Mouse (Mus musculus): ENCODE measurements around the gene Cox4i2. TPM values are rescaled to one million over a fixed set of nuclear protein-coding genes. Genes with fewer than 3 reads are reported as not detected.

Gene Cox4i2
- 19.0 and 19.5 TPM in 2 replicates for polyA plus RNA-seq (2015; fragmentation: Nextera tagmentation; extraction: Ambion mirVana)

DNA sequence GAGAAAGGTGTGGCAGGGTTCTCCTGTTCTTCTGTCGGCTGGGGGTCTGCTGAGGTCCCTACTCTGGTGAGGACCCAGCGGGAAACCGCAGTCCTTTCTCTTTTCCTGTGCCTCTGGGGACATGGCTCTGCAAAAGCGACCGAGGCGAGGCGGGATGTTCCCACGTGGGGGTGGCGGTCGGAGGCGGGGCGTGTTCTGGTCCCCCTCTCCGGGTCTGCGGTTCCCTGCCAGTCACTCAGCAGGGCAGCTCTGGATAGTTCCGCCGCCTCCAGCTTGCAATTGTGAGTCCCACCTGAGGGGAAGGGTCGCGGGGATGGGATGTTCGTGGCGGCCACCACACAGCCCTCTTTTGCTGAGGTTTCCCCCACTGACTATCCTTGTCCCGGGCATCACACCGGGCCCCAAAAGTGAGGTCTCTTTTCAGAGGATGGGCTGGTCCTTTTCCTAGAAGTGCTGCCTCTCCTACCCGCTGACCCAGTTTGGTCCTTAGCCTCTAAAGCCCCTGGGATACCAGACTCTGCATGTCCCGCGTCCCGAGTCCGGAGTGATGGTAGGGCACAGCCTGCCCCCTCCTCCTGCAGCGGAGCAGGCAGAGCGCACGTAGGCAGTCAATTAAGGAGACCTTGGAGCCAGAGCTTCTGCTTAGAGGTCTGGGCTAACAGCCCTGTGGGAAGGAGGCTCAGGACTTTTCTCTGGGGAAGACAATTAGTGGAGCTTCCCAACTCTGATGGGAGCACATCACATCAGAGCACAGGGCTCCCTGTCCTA, at the start of gene Cox4i2:
Cox4i2 (plus strand) TSS at position 230 of the 768 bp plus-strand sequence.
- Histone ChIP-seq H3K27ac (no peak within 1 kb of the TSS), H3K4me3 (replicated peaks) (peak within 1 kb of the TSS; percentile 23), H3K27me3 (replicated peaks) (no peaks in the 10 kb centered on the region), H3K9me3 (no peaks in the 10 kb centered on the region), H3K4me1 (peaks cover 14% of the 10 kb centered on the region; the same call in 1 of the 2 replicates), H3K4me2 (peak within 1 kb of the TSS; percentile 53), H3K36me3 (no peaks in the 10 kb centered on the region), H3K9ac (no peak within 1 kb of the TSS)
- 5% methylated on average over 30 of the region's 30 CpGs for WGBS
- peak; percentile 25; the same call in 1 of the 2 replicates for ATAC-seq (ENCODE audit: insufficient read depth, low FRiP score, low read depth)

DNA sequence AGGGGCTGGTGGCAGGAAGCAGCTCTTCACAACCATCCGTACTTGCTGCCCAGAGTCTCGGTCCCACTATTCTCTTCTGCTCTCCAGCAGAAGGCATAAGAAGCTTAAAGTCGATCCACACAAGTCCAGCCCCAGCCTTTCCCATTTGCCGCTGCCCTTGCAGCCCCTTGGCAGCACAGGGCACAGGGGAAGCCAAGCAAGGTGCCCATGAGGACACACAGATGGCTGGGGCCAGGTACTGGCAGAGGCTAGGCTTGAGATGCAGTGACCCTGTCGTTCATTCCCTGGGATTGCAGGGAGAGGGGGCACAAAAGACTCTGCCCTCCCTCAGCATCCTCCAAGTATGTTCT, 49.7 kb upstream of the Cox4i2 start:
- peaks cover 45% of the 10 kb centered on the region for H3K36me3 ChIP-seq

DNA sequence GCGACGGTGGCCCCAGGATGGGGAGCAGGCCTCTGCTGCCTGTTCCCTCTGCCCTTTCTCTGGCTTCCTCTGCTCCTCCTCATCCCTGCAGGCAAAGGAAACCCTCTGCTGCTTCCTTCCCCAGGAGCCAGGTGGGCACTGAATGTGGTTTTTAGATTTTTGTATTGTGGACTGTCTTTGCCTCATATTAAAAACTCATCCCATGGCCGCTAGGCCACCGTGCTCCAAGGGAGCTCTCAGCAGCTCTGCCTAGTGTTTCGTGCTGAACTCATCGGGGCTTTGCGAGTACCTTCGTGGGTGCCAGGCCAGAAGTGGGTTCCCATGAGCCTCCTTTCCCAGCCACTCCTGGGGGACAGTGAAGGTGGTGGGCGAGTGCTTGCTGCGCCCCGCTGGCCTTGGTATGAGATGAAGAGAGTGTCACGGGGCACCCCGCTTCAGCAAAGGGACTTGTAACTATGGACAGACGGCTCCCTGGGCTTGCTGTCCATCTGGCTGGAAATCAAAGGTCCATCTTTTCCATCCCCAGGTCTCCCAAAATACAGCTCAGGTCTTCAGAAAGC, 49.1 kb upstream of the Cox4i2 start:
- no peak overlapping the region for H3K9ac ChIP-seq
- no peak overlapping the region for H3K4me3 ChIP-seq (replicated peaks)
- H3K27me3 ChIP-seq (replicated peaks): no peaks in the 10 kb centered on the region
- H3K4me2 ChIP-seq: no peak overlapping the region
- H3K27ac ChIP-seq: 0 out of 2 replicates have a peak overlapping the region, but pooled peaks have one; percentile 93
- no peak for ATAC-seq (ENCODE audit: insufficient read depth, low FRiP score, low read depth)
- 90% methylated on average over 14 of the region's 14 CpGs for WGBS
- H3K36me3 ChIP-seq: peaks cover 43% of the 10 kb centered on the region
- H3K4me1 ChIP-seq: peaks cover 30% of the 10 kb centered on the region
- H3K9me3 ChIP-seq: no peaks in the 10 kb centered on the region

More for the DNA sequence above, 49.7 kb upstream of the Cox4i2 start:
- 88% methylated on average over 5 of the region's 5 CpGs for WGBS
- ATAC-seq (ENCODE audit: insufficient read depth, low FRiP score, low read depth): no peak
- Histone ChIP-seq H3K4me3 (replicated peaks) (no peak overlapping the region), H3K27ac (no peak overlapping the region), H3K4me1 (peaks cover 30% of the 10 kb centered on the region), H3K9me3 (no peaks in the 10 kb centered on the region), H3K4me2 (no peak overlapping the region), H3K27me3 (replicated peaks) (no peaks in the 10 kb centered on the region), H3K9ac (no peak overlapping the region)

DNA sequence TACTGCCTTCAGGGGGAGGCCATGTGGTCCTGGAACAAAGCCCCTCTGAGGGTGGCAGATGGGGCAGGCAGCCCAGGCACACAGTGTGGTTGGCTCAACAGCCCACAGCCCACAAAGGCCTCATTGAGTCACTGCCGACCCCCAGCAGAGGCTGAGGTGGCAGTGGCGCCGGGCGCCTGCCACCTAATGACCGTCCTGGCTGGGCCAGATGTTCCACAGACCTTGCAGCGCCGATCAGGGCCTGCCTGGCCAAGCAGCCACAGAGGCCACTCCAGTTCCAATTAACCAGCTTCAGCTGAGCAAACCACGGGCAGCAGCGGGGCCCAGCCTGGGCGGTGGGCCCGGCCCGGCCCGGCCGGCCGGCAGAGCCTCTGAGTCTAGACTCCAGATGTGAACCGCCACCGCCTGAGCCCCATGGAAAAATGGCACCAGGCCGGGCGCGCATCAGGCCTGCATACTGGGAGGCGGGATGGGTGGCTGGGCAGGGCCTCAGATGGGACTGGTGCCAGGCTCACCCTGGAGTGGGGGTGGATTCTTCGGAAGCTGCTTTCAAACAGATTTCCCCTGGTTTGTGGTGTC, 47.9 kb upstream of the Cox4i2 start:
- H3K9ac ChIP-seq: 0 out of 2 replicates have a peak overlapping the region, but pooled peaks have one; percentile 1
- no peak overlapping the region for H3K4me2 ChIP-seq
- peaks cover 31% of the 10 kb centered on the region for H3K36me3 ChIP-seq
- no peak overlapping the region for H3K4me3 ChIP-seq (replicated peaks)
- peaks cover 30% of the 10 kb centered on the region for H3K4me1 ChIP-seq
- H3K27me3 ChIP-seq (replicated peaks): no peaks in the 10 kb centered on the region
- no peak for ATAC-seq (ENCODE audit: insufficient read depth, low FRiP score, low read depth)
- no peaks in the 10 kb centered on the region for H3K9me3 ChIP-seq
- 72% methylated on average over 21 of the region's 22 CpGs for WGBS
- H3K27ac ChIP-seq: peak overlapping the region; percentile 93

DNA sequence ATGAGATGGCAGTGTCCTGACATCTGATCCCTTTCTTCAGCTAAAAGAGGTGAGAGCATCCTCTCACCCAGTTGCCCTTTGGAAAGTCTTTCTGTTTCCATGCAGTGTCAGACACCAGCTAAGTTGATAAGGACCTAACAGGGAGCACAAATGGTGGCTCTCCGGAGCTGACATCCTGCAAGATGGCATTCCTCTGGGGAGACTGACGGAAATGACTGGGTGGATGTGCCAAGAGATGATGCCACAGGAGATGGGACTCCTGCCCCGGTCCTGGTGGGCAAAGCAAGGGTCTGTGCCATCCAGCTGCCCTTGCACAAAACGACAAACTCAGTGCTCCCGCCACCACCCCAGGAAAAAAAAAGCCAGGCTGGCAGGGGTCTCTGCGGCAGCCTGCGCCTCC, 46.8 kb upstream of the Cox4i2 start:
- Histone ChIP-seq H3K36me3 (peaks cover 21% of the 10 kb centered on the region), H3K4me3 (replicated peaks) (peak overlapping the region; percentile 43), H3K9me3 (no peaks in the 10 kb centered on the region), H3K4me1 (peaks cover 30% of the 10 kb centered on the region), H3K4me2 (peak overlapping the region; percentile 67), H3K27me3 (replicated peaks) (no peaks in the 10 kb centered on the region), H3K9ac (peak overlapping the region; percentile 32; the same call in 1 of the 2 replicates), H3K27ac (peak overlapping the region; percentile 93)
- 22% methylated on average over 6 of the region's 7 CpGs for WGBS
- ATAC-seq (ENCODE audit: insufficient read depth, low FRiP score, low read depth): no peak

DNA sequence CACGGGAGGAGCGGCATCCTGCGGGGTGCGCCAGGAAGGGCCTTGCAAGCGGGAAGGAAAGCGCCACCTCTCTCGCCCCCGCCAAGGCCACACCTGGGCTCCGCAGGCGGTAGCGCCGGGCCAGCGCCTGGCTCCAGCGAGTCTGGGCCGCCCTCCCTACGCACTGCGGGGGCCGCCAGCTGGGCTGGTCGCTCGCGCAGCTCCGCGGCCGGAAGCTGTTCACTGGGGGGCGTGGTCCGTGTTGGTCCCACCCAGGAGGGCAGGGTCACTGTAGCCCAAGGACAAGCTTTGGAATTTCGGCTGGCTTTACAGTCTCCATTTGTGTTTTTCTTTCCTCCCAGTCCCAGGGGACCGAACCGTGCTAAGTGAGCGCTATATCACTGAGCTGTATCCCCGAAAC, 46.3 kb upstream of the Cox4i2 start:
- Histone ChIP-seq H3K9me3 (no peaks in the 10 kb centered on the region), H3K9ac (peak overlapping the region; percentile 32; the same call in 1 of the 2 replicates), H3K27me3 (replicated peaks) (no peaks in the 10 kb centered on the region), H3K4me2 (peak overlapping the region; percentile 67), H3K27ac (peak overlapping the region; percentile 93), H3K4me1 (peaks cover 30% of the 10 kb centered on the region), H3K36me3 (peaks cover 19% of the 10 kb centered on the region), H3K4me3 (replicated peaks) (peak overlapping the region; percentile 43)
- 9% methylated on average over 30 of the region's 31 CpGs for WGBS
- peak; percentile 94 for ATAC-seq (ENCODE audit: insufficient read depth, low FRiP score, low read depth)

DNA sequence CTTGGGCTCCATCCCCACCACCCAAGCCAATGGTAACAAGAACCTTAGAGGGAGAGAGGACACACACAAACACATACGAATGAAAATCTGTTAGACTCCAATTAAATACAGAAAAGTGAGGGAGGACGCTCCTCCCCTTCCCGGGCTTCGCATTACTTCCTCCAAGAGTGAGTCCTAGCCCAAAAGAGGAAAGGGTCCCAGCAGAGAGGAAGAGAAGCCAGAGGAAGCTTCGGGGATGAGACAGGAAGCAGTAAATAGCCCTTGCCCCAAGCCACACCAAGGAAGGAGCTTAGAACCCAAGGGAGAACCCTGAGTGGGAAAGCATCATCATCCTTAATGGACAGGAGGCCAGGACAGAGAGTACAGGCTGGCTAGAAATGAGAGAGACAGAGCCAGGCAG, 44.9 kb upstream of the Cox4i2 start:
- H3K27ac ChIP-seq: no peak overlapping the region
- WGBS: 87% methylated on average over 5 of the region's 5 CpGs
- no peak overlapping the region for H3K9ac ChIP-seq
- H3K27me3 ChIP-seq (replicated peaks): no peaks in the 10 kb centered on the region
- H3K9me3 ChIP-seq: no peaks in the 10 kb centered on the region
- H3K4me1 ChIP-seq: peaks cover 30% of the 10 kb centered on the region
- H3K4me2 ChIP-seq: no peak overlapping the region
- peaks cover 6% of the 10 kb centered on the region; the same call in 1 of the 2 replicates for H3K36me3 ChIP-seq
- ATAC-seq (ENCODE audit: insufficient read depth, low FRiP score, low read depth): no peak
- no peak overlapping the region for H3K4me3 ChIP-seq (replicated peaks)

DNA sequence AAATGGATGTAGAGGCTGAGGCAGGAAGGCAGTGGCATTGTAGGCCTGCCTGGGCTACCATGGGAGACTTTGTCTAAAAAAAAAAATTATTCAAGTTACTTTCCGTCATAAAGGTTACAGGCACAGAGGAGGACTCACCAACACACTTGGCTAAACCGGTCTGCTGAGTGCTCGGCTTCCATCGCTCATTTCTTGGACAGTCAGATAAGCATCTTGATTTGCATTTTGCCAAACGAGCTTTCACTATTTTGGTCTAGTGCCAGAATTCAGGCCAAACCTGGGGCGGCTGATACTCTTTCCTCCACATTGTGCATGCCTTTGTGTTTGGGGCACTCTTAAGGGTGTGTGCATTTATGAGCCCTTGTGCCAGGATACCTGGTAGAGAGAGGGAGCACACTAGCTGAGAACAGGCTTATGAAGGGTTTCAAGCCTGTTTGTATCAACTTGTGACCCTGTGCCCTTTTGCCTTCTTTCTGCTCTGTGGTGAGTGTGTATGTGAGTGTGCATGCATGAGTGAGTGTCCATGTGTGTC, 37.7 kb upstream of the Cox4i2 start:
- Histone ChIP-seq H3K27me3 (replicated peaks) (no peaks in the 10 kb centered on the region), H3K4me2 (no peak overlapping the region), H3K4me1 (0 out of 2 replicates have a peak, but pooled peaks cover 4% of the 10 kb centered on the region), H3K9me3 (no peaks in the 10 kb centered on the region), H3K27ac (peak overlapping the region; percentile 48; the same call in 1 of the 2 replicates), H3K36me3 (no peaks in the 10 kb centered on the region), H3K4me3 (replicated peaks) (no peak overlapping the region), H3K9ac (no peak overlapping the region)
- 56% methylated on average over 6 of the region's 6 CpGs for WGBS
- peak; percentile 40 for ATAC-seq (ENCODE audit: insufficient read depth, low FRiP score, low read depth)

DNA sequence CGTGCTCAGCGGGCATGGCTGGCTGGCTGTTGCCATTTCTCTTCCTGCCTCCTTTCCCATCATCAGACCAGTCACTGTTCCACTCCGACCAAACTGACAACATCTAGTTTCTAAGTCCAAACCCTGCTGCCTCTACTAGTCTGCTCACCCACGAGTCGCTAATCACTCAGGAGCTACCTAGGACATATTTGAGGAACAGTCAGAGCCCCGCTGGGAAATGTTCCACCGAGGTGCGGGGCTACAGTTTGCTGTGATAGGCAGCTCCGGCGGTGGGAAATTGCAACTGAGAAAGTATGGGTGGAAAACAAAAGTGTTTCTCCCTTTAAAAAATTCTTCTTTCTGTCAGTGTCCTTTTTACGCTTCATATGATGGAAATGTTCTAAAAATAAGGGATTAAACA, 36.3 kb upstream of the Cox4i2 start:
- no peak for ATAC-seq (ENCODE audit: insufficient read depth, low FRiP score, low read depth)
- H3K4me1 ChIP-seq: 0 out of 2 replicates have a peak, but pooled peaks cover 4% of the 10 kb centered on the region
- H3K27me3 ChIP-seq (replicated peaks): no peaks in the 10 kb centered on the region
- H3K36me3 ChIP-seq: no peaks in the 10 kb centered on the region
- H3K4me2 ChIP-seq: no peak overlapping the region
- WGBS: 61% methylated on average over 11 of the region's 11 CpGs
- H3K9me3 ChIP-seq: no peaks in the 10 kb centered on the region
- H3K27ac ChIP-seq: no peak overlapping the region
- H3K9ac ChIP-seq: no peak overlapping the region
- no peak overlapping the region for H3K4me3 ChIP-seq (replicated peaks)

DNA sequence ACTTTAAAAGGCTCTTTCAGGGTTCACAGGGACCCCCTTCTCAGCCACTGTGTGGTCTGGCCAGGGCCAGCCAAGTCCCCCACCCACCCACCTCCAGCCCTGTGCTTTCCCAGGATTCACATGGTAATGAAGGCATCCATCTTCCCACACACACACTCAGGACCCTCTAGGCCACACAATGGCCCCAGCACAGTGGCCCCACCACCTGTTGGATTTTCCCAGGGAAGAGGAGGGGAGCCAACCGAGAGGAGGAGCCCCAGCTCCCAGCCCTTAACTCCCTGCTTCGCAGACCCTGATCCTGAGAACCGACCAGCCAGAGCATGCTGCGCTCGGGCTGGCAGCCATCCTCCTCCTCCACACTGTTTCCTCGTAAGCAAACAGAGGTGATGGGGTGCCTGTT, 35.9 kb upstream of the Cox4i2 start:
- Histone ChIP-seq H3K27me3 (replicated peaks) (no peaks in the 10 kb centered on the region), H3K27ac (no peak overlapping the region), H3K4me2 (no peak overlapping the region), H3K9ac (no peak overlapping the region), H3K9me3 (no peaks in the 10 kb centered on the region), H3K36me3 (no peaks in the 10 kb centered on the region), H3K4me3 (replicated peaks) (no peak overlapping the region), H3K4me1 (0 out of 2 replicates have a peak, but pooled peaks cover 4% of the 10 kb centered on the region)
- peak; percentile 47; the same call in 1 of the 2 replicates for ATAC-seq (ENCODE audit: insufficient read depth, low FRiP score, low read depth)
- 35% methylated on average over 6 of the region's 6 CpGs for WGBS

DNA sequence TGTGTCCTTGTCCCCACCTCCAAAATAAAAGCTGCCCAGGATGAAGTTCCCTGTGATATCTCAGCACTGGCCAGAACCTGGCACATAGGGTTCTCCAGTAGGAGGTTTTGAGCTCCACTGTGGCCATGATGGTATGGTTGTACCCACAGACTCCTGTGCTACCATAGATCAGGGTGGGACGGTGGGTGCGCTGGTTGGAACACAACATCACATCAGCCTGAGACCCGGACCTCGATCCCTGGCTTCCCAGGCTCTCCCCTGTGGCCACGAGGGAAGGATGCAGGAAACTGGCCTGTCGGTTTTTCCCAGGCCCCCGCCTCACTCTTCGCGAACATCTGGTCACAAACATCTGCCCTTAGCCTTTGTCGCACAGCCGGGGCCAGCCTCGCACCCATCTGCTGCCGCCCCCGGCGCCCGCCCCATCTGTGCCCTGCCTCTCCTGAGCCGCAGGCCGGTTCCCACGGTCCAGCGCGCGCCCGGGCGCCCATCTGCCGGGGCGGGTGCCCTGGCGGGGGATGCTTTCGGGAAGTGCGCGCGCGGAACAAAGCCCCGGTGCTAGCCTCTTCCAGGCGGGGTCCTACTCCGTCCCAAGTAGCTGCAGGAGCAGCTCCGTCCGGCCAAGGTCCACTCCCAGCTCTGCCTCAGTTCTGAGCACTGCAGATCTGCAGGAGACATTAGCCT, 30.2 kb upstream of the Cox4i2 start:
- peak overlapping the region; percentile 35 for H3K4me3 ChIP-seq (replicated peaks)
- peak overlapping the region; percentile 74 for H3K4me2 ChIP-seq
- peak overlapping the region; percentile 2; the same call in 1 of the 2 replicates for H3K27ac ChIP-seq
- peaks cover 25% of the 10 kb centered on the region for H3K4me1 ChIP-seq
- H3K27me3 ChIP-seq (replicated peaks): no peaks in the 10 kb centered on the region
- H3K9ac ChIP-seq: 0 out of 2 replicates have a peak overlapping the region, but pooled peaks have one; percentile 8
- no peaks in the 10 kb centered on the region for H3K9me3 ChIP-seq
- no peaks in the 10 kb centered on the region for H3K36me3 ChIP-seq
- ATAC-seq (ENCODE audit: insufficient read depth, low FRiP score, low read depth): no peak
- WGBS: 5% methylated on average over 37 of the region's 37 CpGs

Measured in stomach, embryonic 15.5 days (tissue).